Mouse (Mus musculus) hindbrain, embryonic 16.5 days (tissue): Measurements from ENCODE around the gene Fam171a2. TPM values are rescaled to one million over a fixed set of nuclear protein-coding genes. Genes with fewer than 3 reads are reported as not detected.
"Not testable (repeated sequence)": the region's sequence is repeated elsewhere in the genome, so short reads cannot be mapped to it uniquely, and the experiment has no call there.

Experiments
- ATAC-seq: fragments of 200-750 bp; cut with Nextera tagmentation; 2 replicates; pipeline ENCODE4 v1.8.0; 2017; ENCODE audit warnings: moderate TSS enrichment, moderate library complexity
- H3K27ac ChIP-seq: fragments of 300-500 bp; sonication (generic); 2 replicates; pipeline ENCODE4 v1.5.1; 2014; ENCODE audit warnings: low read depth, mild to moderate bottlenecking, control low read depth, low read length, moderate library complexity
- H3K27me3 ChIP-seq: fragments of 300-500 bp; sonication (generic); replicated peaks from 2 replicates; pipeline ENCODE4 v1.6.1; 2014; ENCODE audit warnings: low read length; ENCODE audit not compliant: control insufficient read depth, insufficient read depth
- H3K36me3 ChIP-seq: fragments of 300-500 bp; sonication (generic); 2 replicates; pipeline ENCODE4 v1.6.1; 2014; ENCODE audit warnings: mild to moderate bottlenecking, low read length, moderate library complexity, mixed read lengths; ENCODE audit not compliant: control insufficient read depth, insufficient read depth
- H3K4me1 ChIP-seq: fragments of 300-500 bp; sonication (generic); 2 replicates; pipeline ENCODE4 v1.6.1; 2014; ENCODE audit warnings: low read depth, low read length; ENCODE audit not compliant: control insufficient read depth, insufficient read depth
- H3K4me2 ChIP-seq: fragments of 300-500 bp; sonication (generic); 2 replicates; pipeline ENCODE4 v1.6.1; 2014; ENCODE audit warnings: mild to moderate bottlenecking, low read length, control low read depth, moderate library complexity
- H3K4me3 ChIP-seq: fragments of 300-500 bp; sonication (generic); 2 replicates; pipeline ENCODE4 v1.5.1; 2014; ENCODE audit warnings: mild to moderate bottlenecking, low read length, control low read depth, moderate library complexity
- H3K9ac ChIP-seq: fragments of 300-500 bp; sonication (generic); 2 replicates; pipeline ENCODE4 v1.6.1; 2014; ENCODE audit warnings: low read depth, mild to moderate bottlenecking, control low read depth, low read length, moderate library complexity
- H3K9me3 ChIP-seq: fragments of 300-500 bp; sonication (generic); 2 replicates; pipeline ENCODE4 v1.6.1; 2014; ENCODE audit warnings: mild to moderate bottlenecking, low read length, moderate library complexity; ENCODE audit not compliant: control insufficient read depth
- WGBS: fragments of 180-500 bp; shearing (Covaris S2); extraction: QIAGEN DNeasy Blood & Tissue Kit; methylation state at CpG from one replicate; pipeline ENCODE4 v1.1.7; 2014; 5-methylcytosine and 5-hydroxymethylcytosine counted together
- polyA plus RNA-seq: library from polyadenylated mRNA; unstranded; fragments of >200 nt; fragmentation: Nextera tagmentation; extraction: Ambion mirVana; gene quantifications from 2 replicates; pipeline ENCODE4 v1.2.1, GENCODE M21; 2015

Fam171a2 gene
- polyA plus RNA-seq, 1 experiment from 2014 or later, result 17.8 TPM

DNA sequence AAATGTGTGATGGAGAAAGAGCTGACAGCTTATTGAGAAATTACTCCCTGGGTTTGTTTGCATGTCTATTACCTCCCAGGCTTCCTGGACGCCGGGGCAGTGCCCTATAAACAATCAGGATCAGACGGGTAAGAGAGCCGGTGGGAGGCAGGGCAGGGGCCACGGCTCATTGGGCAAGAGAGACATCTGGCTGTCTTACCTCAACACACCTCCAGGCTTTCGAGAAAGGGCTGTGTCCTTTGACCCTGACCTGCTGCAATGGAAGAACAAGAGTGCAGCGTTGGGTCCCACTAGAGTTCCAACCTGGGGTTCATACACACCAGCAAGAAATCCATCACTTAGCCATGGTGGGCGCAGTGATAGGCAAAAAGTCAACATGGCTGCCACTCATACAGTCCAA lies 25.9 kb downstream of the Fam171a2 start:
- Histone ChIP-seq H3K9me3 (0 out of 2 replicates have a peak, but pooled peaks cover 2% of the 10 kb centered on the region), H3K4me2 (no peak overlapping the region), H3K27me3 (no peaks in the 10 kb centered on the region), H3K27ac (no peak overlapping the region), H3K36me3 (no peaks in the 10 kb centered on the region), H3K4me3 (no peak overlapping the region), H3K4me1 (no peaks in the 10 kb centered on the region), H3K9ac (no peak overlapping the region)
- 57% methylated on average over 8 of the region's 8 CpGs for WGBS
- ATAC-seq, result no peak

DNA sequence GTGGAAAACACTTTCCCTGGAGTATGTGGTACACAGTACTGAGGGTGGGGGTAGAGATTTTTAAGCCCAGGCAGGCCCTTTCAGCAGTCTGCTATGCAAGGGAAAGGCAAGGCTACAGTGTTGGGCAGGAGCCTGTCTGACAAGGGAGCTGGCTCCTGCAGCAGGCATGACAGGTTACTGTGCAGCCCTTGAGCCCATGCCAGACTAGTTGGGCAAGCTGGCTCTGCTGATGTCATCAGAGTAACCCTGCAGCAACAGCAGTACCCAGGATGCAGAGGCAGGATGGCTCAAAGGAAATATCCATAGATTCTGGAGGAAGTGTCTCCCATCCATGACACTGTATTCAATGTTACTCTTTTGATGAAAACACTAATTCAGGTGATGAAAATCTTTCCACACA lies 28.6 kb downstream of the Fam171a2 start:
- no peak overlapping the region for H3K4me3 ChIP-seq
- no peak overlapping the region for H3K9ac ChIP-seq
- H3K27me3 ChIP-seq, result no peaks in the 10 kb centered on the region
- H3K4me2 ChIP-seq, result no peak overlapping the region
- H3K4me1 ChIP-seq, result no peaks in the 10 kb centered on the region
- 0 out of 2 replicates have a peak, but pooled peaks cover 2% of the 10 kb centered on the region for H3K9me3 ChIP-seq
- H3K27ac ChIP-seq, result no peak overlapping the region
- ATAC-seq, result no peak
- H3K36me3 ChIP-seq, result no peaks in the 10 kb centered on the region

DNA sequence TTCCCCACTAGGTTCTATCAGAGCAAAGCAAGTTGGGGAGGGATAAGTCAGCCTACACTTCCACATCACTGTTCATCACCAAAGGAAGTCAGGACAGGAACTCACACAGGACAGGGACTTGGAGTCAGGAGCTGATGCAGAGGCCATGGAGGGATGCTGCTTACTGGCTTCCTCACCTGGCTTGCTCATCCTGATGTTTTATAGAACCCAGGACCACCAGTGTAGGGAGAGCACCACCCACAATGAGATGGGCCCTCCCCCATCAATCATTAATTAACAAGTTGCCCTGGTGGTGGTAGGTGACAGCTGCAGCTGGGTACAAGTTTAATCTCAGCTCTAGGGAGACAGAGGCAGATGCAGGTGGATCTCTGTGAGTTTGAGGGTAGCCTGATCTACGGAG lies 30.3 kb downstream of the Fam171a2 start:
- Histone ChIP-seq H3K4me3 (no peak overlapping the region), H3K4me2 (no peak overlapping the region), H3K4me1 (no peaks in the 10 kb centered on the region), H3K27ac (no peak overlapping the region), H3K27me3 (no peaks in the 10 kb centered on the region), H3K9me3 (0 out of 2 replicates have a peak, but pooled peaks cover 2% of the 10 kb centered on the region), H3K9ac (no peak overlapping the region), H3K36me3 (no peaks in the 10 kb centered on the region)
- 68% methylated on average over 1 of the region's 1 CpGs for WGBS
- no peak for ATAC-seq

DNA sequence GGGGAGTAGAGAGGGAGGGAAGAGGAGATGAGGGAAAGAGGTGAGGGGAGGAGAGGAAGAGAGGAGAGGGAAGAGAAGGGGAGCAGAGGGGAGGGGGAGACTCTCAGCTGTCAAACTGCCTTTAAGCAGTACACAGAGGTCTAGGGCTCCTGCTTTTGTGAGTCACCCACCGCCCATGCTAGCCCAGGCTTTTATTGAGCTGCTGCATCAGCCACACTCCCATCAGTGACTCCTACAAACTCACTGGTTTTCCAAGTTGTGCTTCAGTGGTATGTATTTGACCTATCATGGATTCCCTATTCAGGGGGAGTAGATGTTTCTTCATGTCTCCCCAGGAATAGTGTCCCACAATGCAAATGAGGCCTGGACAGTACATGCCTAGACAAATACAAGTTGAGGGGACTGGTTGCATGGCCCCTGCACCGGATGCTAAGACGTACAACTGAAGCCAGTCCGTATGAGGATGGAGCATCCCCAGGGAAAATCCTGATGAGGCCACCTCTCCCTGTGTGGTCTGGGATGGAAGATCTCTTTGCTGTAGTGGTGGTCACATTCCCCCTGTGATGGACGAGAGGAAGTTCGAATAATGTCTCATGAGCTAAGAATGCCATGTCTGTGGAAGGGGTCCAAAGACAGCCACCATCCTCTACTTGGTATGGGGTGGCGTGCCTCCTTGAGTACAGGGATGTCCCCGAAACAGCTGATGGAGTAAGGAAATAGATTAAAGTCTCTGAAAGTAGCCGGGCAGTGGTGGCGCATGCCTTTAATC lies 32.3 kb downstream of the Fam171a2 start:
- H3K27ac ChIP-seq, result no peak overlapping the region
- H3K9ac ChIP-seq, result no peak overlapping the region
- H3K4me3 ChIP-seq, result no peak overlapping the region
- H3K4me1 ChIP-seq, result no peaks in the 10 kb centered on the region
- H3K27me3 ChIP-seq, result no peaks in the 10 kb centered on the region
- H3K36me3 ChIP-seq, result no peaks in the 10 kb centered on the region
- 72% methylated on average over 10 of the region's 10 CpGs for WGBS
- H3K9me3 ChIP-seq, result 0 out of 2 replicates have a peak, but pooled peaks cover 2% of the 10 kb centered on the region
- no peak overlapping the region for H3K4me2 ChIP-seq
- no peak for ATAC-seq

DNA sequence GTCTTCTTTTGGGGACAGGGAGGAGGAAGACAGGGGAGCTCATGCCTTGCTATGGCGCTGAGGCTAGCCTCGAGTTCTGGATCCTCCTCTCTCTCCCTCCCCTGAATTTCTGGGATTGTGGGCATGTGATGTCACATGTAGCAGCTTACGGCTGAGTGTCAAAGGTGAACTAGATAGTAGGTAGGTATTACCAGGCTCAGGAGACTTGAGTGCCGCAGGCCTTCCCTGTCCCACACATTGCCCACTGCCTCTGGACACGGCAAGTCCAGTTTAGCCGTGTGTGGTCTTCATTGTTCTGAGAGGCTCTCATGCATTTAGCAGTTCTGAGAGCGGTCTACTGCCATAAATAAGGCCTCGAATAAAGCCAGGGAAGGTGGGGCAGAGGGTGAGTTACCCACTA lies 34.4 kb downstream of the Fam171a2 start:
- H3K4me3 ChIP-seq, result no peak overlapping the region
- WGBS, result 67% methylated on average over 8 of the region's 8 CpGs
- H3K27me3 ChIP-seq, result no peaks in the 10 kb centered on the region
- 0 out of 2 replicates have a peak, but pooled peaks cover 2% of the 10 kb centered on the region for H3K4me1 ChIP-seq
- no peak for ATAC-seq
- no peaks in the 10 kb centered on the region for H3K36me3 ChIP-seq
- H3K9me3 ChIP-seq, result no peaks in the 10 kb centered on the region
- H3K27ac ChIP-seq, result no peak overlapping the region
- H3K4me2 ChIP-seq, result no peak overlapping the region
- H3K9ac ChIP-seq, result no peak overlapping the region

DNA sequence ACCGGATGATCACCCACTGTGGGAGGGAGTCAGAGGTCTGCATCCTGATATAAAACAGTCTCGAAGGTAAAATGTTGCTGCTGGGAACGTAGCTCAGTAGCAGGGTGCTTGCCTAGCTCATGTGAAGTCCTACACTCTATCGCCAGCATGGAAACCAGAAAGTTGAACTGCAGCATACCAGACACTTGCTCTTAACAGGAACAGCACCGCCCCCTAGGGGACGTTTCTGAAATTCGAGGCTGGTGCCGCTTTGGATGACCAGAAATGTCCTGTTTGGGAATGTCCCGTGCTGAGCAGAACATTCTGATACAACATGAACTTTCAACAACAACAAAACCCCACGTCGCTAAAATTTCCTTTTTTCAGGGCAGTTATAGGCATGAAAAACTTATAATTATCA lies 35.8 kb downstream of the Fam171a2 start:
- Histone ChIP-seq H3K4me3 (no peak overlapping the region), H3K9ac (no peak overlapping the region), H3K4me1 (peaks cover 3% of the 10 kb centered on the region), H3K27ac (no peak overlapping the region), H3K9me3 (no peaks in the 10 kb centered on the region), H3K27me3 (no peaks in the 10 kb centered on the region), H3K36me3 (no peaks in the 10 kb centered on the region), H3K4me2 (no peak overlapping the region)
- ATAC-seq, result no peak
- 6% methylated on average over 11 of the region's 11 CpGs for WGBS

DNA sequence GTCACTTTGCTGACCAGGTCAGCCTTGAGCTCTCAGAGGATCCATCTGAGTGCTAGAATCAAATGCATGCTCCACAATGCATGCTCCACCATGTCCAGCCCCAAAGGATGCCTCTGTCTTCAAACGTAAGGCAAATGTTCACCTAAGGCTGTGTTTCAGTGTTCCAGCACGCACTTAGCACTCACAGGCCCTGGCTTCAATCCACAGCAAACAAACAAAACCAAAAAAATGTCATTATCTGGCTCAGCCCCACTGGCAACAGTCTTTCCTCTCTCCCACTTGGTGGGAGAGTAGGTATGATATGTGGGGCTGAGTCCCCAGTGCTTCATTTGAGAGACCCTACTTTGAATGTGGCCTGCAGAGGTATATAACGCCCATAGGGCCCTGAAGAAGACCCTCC lies 36.4 kb downstream of the Fam171a2 start:
- no peak for ATAC-seq
- H3K4me2 ChIP-seq, result no peak overlapping the region
- no peaks in the 10 kb centered on the region for H3K36me3 ChIP-seq
- no peak overlapping the region for H3K9ac ChIP-seq
- H3K4me1 ChIP-seq, result peaks cover 10% of the 10 kb centered on the region
- no peaks in the 10 kb centered on the region for H3K9me3 ChIP-seq
- H3K27ac ChIP-seq, result no peak overlapping the region
- no peaks in the 10 kb centered on the region for H3K27me3 ChIP-seq
- 80% methylated on average over 3 of the region's 3 CpGs for WGBS
- H3K4me3 ChIP-seq, result no peak overlapping the region

DNA sequence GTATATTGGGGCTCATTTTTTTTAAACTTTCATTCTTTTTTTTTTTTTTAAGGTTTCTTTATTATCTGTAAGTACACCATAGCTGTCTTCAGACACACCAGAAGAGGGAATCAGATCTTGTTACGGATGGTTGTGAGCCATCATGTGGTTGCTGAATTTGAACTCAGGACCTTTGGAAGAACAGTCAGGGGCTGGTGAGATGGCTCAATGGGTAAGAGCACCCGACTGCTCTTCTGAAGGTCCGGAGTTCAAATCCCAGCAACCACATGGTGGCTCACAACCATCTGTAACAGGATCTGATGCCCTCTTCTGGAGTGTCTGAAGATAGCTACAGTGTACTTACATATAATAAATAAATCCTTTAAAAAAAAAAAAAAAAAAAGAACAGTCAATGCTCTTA lies 37.1 kb downstream of the Fam171a2 start:
- not testable (repeated sequence) for ATAC-seq, H3K4me2 ChIP-seq, H3K4me3 ChIP-seq, H3K27ac ChIP-seq, H3K36me3 ChIP-seq, H3K9me3 ChIP-seq, H3K9ac ChIP-seq, H3K27me3 ChIP-seq
- peaks cover 16% of the 10 kb centered on the region for H3K4me1 ChIP-seq
- whole genome bisulfite sequencing, result 86% methylated on average over 3 of the region's 3 CpGs

DNA sequence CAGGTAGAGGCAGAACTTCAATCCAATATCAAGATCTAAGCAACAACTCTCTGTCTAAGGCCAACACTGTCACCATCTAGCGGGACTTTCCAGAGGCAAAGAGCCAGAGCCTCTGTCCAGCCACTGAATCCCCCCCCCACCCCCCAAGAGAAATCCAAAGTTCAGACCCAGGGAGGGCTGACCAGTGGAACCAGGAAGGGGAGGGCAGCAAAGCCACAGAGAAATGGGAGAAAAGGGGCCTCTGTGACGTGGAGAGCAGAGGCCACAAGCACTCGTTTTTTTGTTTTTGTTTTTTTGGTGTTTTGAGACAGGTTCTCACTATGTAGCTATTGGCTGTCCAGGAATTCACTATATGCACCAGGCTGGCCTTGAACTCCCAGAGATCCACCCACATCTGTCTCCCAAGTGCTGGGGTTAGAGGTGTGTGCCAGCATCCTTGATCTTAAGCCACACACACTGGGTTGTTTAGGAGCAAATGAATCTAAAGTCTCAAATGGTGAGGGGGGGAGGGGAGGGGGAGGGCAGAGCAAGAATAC lies 37.6 kb downstream of the Fam171a2 start:
- H3K4me2 ChIP-seq, result no peak overlapping the region
- H3K9me3 ChIP-seq, result no peaks in the 10 kb centered on the region
- no peak for ATAC-seq
- no peaks in the 10 kb centered on the region for H3K27me3 ChIP-seq
- H3K4me1 ChIP-seq, result peaks cover 19% of the 10 kb centered on the region
- H3K27ac ChIP-seq, result no peak overlapping the region
- WGBS, result 88% methylated on average over 3 of the region's 3 CpGs
- no peak overlapping the region for H3K9ac ChIP-seq
- no peak overlapping the region for H3K4me3 ChIP-seq
- no peaks in the 10 kb centered on the region for H3K36me3 ChIP-seq
